Mouse (Mus musculus) layer of hippocampus, postnatal 25 days (tissue): ENCODE measurements around the gene Itga5. TPM values are rescaled to one million over a fixed set of nuclear protein-coding genes. Genes with fewer than 3 reads are reported as not detected.
"Not testable (repeated sequence)": the region's sequence is repeated elsewhere in the genome, so short reads cannot be mapped to it uniquely, and the experiment has no call there.

Experiments used
- DNase-seq, 2 experiments: peaks; one replicate each; pipeline ENCODE4 v3.0.0; 2022; ENCODE audit warnings: mixed read lengths in 2 of 2, low spot score in 1 of 2; ENCODE audit errors: extremely low spot score in 1 of 2
- total RNA-seq, 2 experiments: library from RNA; stranded (reverse); gene quantifications; 2 replicates each; pipeline ENCODE4 v1.2.3; 2021

Itga5 gene
- 1 to 10 TPM; 1.4 to 2.4 TPM for total RNA-seq

DNA sequence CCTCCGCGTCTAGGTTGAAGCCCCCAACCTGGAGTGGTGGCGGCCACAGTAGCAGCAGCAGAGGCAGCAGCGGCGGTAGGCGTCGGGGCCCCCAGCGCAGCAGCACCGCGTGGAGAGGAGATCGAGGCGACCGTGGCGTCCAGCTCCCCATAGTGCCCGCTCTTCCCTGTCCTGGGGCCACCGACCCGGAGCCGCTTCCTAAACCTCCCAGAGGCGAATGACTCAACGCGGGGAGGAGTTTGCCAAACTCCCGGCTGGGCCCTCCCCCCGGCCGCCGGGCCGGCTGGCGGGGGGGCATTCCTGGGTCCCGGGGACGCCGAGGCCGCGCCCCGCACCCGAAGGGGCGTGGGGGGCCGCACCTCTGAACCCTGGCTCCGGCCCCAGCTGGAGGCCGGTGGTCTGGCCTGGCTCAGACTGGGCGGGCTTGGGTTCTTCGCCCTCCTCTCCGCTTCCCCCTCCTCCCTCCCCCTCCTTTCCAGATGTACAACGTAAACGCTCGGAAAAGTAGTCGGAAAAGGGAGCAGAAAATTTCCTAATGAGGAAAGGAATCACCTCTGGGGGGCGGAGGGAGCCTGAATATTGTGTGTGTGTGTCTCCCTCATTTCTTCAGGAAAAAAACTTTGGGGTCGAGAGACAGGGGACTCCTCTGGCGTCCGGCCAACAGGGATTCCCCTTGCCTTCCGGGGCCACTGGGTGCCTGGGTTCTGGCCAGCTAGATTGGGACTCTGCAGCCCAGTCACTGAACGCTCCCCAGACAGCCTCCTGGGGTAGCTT is at the start of gene Itga5:
Gene Itga5 (minus strand): TSS at position 388 of the 774 bp plus-strand sequence.
- DNase-seq: no peak

DNA sequence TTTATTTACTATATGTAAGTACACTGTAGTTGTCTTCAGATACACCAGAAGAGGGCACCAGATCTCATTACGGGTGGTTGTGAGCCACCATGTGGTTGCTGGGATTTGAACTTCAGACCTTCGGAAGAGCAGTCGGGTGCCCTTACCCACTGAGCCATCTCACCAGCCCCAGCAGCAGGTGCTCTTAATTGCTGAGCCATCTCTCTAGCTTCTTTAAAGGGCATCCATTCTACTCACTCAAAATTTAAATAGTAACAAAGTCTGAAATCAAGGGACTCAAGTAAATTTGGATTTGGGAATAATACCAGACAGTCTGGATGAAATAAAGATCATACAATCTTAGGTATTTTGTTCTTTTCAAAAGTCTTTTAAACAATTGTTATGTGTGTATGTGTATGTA is 39.0 kb upstream of the Itga5 start:
- DNase-seq: not testable (repeated sequence)

- DNase-seq: no peak
Observed at GRCm38 (mm10) chr15:103401361-103401760, 34.8 kb upstream of the Itga5 start.

DNA sequence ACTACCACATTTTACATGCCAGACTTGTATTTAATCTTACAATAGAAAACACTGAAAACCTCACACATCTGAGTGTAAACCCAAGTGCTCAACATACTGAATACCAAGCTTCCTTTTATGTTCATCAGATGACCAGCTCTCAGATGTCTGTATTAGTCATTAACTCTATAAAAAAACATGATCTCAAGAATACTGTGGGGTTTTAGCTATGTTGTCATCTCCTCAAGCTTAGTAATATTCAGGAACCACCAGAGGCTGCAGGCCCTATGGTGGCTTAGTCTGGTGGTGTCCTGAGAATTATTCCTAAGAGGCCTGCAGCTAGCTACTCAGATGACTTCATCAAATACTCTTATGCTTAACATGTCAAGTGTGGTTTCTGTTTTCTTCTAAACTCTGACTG is 27.0 kb upstream of the Itga5 start:
- DNase-seq: no peak

DNA sequence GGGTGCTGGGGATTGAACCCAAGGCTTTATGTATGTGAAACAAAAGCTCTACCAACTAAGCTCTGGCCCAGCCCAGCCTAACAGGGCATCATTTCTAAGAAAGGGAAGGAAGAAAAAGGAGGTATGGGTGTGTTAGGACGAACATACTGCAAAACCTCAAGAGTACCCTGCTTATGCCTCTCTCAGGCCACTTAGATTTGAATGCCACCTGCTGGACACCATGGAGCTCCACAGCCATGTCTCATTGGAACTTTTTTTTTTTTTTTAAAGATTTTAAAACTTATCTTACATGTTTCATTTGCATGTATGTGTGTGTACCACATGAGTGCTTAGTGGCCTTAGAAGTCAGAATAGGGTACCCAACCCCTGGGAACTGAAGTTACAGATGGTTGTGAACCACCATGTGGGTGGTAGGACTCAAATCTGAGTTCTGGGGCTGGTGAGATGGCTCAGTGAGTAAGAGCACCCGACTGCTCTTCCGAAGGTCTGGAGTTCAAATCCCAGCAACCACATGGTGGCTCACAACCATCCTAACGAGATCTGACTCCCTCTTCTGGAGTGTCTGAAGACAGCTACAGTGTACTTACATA is 22.1 kb upstream of the Itga5 start:
- no peak for DNase-seq

- DNase-seq: no peak
Observed at GRCm38 (mm10) chr15:103383771-103384488, 17.4 kb upstream of the Itga5 start.

- DNase-seq: no peak
Observed at GRCm38 (mm10) chr15:103382795-103383406, 16.3 kb upstream of the Itga5 start.

GRCm38 (mm10) chr15:103382075-103382474 is 15.5 kb upstream of the Itga5 start:
- DNase-seq: no peak

- DNase-seq: no peak
Observed at GRCm38 (mm10) chr15:103378665-103379356, 12.2 kb upstream of the Itga5 start.

DNA sequence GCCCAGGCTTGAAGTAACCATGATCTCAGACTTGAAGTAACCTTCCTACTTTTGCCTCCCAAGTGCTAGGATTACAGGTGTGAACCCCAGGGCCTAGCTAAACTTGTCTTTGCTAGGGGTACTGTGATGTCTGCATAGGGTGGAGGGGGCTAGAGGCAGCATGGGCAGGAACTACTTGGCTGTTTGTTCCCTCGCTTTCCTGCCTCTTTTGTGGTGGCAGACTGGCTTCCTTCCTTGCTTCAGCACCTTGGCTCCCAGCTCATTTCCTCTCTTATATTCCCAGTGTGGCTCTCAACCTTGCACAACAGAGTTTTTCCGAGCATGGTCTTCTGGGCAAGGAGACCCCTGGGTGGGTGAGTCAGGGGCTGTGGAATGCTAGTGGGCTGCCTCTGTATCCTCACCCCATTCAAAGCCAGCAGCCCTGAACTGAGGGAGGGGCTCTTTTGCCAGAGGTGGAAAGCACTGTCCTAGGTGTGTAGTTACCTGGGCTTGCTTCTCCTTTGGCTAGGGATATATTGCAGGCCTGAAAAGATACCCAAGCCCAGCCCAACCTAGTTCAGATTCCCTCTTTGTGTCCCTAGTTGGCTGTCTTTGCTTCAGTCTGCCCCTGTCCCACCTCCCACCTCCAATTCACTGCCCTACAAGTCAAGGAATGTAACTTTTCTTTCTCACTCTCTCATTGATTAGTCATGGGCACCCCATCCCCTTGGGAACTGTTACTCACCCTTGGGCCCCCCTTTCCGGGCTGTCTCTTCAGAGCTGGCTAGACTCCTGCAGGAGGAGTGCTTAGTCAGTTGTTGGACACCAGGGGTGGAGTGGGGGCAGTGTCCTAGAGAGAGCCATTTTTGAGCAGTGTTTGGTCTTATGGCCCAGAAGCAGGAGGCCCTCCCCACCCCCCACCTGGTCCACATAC is 11.4 kb upstream of the Itga5 start:
- DNase-seq: no peak

DNA sequence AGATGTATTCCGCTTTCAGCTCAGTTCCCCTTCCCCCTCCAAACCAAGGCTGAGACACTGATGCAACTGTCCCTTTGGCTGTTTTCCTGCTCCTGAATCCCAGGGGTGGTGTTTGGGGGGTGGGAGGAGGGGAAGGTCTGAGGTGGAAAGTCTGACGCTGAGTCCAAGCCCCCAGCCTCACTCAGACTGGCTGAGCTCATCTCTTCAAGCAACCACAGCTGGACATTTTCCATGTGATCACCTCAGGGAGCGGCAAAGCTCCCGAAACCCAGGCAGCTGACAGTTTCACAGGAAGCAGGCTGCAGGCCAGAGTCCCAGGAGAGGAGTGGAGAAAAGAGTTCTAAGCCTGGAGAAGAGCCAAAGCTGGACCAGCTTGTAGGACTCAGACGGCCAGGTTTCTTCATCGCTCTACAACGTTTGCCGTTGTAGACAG is 10.3 kb upstream of the Itga5 start:
- DNase-seq: no peak

GRCm38 (mm10) chr15:103375112-103375800 is 8.7 kb upstream of the Itga5 start:
- no peak for DNase-seq

DNA sequence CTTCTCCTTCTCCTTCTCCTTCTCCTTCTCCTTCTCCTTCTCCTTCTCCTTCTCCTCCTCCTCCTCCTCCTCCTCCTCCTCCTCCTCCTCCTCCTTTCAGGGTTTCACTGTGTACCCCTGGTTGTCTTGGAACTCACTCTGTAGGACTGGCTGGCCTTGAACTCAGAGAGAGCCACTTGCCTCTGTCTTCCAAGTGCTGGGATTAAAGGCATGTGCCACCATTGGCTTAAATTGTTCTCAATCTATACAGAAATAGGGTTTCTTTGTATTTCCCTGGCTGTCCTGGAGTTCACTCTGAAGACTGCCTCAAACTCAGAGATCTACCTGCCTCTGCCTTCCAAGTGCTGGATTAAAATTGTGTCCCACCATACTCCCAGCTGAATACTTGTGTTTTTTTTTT is 5.9 kb upstream of the Itga5 start:
- no peak for DNase-seq

DNA sequence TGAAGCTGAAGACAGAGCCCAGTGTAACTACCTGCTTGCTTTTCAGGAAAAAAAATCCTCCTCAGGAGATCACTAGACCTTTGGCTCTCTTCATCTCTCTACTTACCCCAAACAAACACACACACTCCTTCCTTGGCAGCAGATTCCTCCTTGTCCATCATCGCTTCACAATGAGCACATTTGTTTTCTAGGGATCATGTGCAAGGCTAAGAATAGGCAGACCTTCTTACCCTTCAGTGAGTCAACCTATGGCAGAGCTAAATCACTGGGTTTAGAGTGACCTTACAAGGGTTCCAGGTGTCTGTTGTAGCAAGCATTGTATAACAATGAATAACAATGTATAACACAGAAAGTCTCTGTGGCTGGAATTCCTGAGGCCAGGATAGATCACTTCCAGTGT is 5.2 kb upstream of the Itga5 start:
- no peak for DNase-seq

GRCm38 (mm10) chr15:103371208-103371607 is 4.6 kb upstream of the Itga5 start:
- no peak for DNase-seq

GRCm38 (mm10) chr15:103370462-103370861 is 3.9 kb upstream of the Itga5 start:
- DNase-seq: no peak

GRCm38 (mm10) chr15:103369123-103369522 is 2.6 kb upstream of the Itga5 start:
- DNase-seq: no peak

GRCm38 (mm10) chr15:103368179-103368940 is 1.8 kb upstream of the Itga5 start:
- no peak for DNase-seq
